Mouse (Mus musculus): ENCODE measurements at regions not wholly inside any gene's neighbourhood (a gene's known extent, or its start where the extent isn't known, plus 50 kb on each side); places are given as distances from the start of the nearest gene placed in this dataset.
"Not testable (repeated sequence)": the region's sequence is repeated elsewhere in the genome, so short reads cannot be mapped to it uniquely, and the experiment has no call there.

DNA sequence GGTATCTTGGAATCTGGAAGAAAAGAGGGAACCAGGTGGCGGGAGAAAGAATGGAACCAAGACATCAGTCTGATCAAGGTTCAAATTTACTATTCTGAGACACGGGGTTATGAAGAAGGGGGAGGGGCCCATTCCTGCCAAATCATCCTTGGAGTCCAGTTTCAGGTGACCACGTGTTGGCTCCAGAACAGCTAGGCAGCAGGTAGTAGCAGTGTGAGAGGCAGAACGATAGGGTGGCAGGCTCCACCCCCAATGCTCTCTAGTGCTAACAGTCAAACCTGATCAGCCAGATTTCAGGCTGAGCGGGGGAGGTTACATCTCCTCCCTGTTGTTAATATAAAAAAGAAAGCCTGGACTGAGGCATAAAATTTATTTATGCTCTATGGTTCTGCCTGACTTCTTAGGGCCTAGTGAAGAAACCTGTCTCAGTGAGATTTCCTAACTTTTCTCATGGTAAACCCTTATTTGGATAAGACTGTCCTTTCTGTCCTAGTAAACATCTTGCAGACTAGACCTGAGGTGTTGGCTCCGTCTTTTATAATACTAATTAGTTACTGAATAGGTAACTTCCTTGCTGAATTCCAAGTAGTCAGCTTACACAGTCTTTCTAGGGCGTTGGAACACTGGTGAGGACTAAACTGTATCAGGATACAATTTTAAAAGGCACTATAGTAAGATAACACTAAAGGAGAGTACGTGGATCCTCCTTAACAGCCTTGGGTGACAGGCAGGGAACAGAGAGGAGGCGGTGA is 1046.3 kb upstream of the 1700008P02Rik start:
- TF ChIP-seq POLR2A (IDR thresholded peaks at IDR 0.05; ENCODE audit: borderline replicate concordance, extremely low read depth, insufficient read depth, insufficient read length, poor library complexity, severe bottlenecking); CTCF (IDR thresholded peaks at IDR 0.05; ENCODE audit: borderline replicate concordance, extremely low read depth, insufficient read depth, insufficient read length): not testable (repeated sequence)

Data from brain, embryonic 14.5 days (tissue).